Mouse (Mus musculus): ENCODE measurements around the gene Cluh. TPM values are rescaled to one million over a fixed set of nuclear protein-coding genes. Genes with fewer than 3 reads are reported as not detected.

Cluh gene
- polyA plus RNA-seq, 1 experiment: 43.2 TPM

GRCm38 (mm10) chr11:74675156-74675555 is 25.9 kb downstream of the Cluh start:
- peaks cover 55% of the 10 kb centered on the region for H3K36me3 ChIP-seq (ENCODE audit: control insufficient read depth, insufficient read depth, low read length)
- WGBS: 95% methylated on average over 4 of the region's 4 CpGs
- TF ChIP-seq CTCF (IDR thresholded peaks at IDR 0.05; ENCODE audit: borderline replicate concordance, control insufficient read depth, extremely low read depth, insufficient read depth, low read length, poor library complexity) (no peak), POLR2A (IDR thresholded peaks at IDR 0.05; ENCODE audit: control insufficient read depth, extremely low read depth, insufficient read depth, low read length, poor library complexity) (no peak)
- H3K27me3 ChIP-seq (ENCODE audit: control insufficient read depth, insufficient read depth, low read length): no peaks in the 10 kb centered on the region
- no peaks in the 10 kb centered on the region for H3K4me1 ChIP-seq (replicated peaks; ENCODE audit: control insufficient read depth, insufficient read depth, low read length)
- no peak for DNase-seq
- H3K27ac ChIP-seq (ENCODE audit: control insufficient read depth, insufficient read depth, low read length): no peak overlapping the region
- no peak overlapping the region for H3K4me3 ChIP-seq (ENCODE audit: control insufficient read depth, insufficient read depth, low read length)

DNA sequence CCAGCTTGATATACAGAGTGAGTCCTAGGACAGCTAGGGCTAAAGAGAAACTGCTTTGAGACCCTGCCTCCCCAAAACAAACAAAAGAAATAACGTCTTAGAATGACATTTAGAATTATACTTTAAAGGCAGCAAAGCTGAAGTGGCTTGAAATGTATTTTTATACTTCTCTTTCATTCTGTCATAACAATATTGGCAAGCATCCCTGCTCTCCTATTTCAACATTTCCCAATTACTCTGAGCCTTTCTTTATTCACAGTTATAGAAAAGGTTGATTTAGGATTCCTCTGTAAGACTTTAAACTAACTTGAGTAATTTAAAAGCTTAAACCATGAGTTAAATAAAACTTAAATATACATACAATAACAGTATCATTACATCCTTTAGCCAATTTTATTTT is 42.9 kb downstream of the Cluh start:
- TF ChIP-seq CTCF (IDR thresholded peaks at IDR 0.05; ENCODE audit: borderline replicate concordance, control insufficient read depth, extremely low read depth, insufficient read depth, low read length, poor library complexity): no peak
- no peak for TF ChIP-seq POLR2A (IDR thresholded peaks at IDR 0.05; ENCODE audit: control insufficient read depth, extremely low read depth, insufficient read depth, low read length, poor library complexity)

DNA sequence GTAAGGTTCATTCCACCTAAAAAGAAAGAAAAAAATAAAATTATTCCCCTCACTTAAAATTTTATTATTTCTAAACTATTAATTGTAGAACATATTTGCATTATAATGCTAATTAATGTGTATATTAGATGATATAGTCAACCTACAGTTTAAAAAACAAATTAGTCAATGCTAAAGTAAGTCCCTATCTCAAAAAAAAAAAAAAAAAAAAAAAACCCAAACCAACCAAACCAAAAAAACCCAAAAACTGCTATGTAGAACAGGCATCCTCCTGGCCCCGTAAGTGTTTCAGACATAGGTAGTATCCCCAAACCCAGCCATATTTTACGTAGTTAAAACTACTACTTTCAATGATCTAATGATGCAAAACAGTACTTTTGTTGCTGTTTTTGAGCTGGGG is 50.2 kb downstream of the Cluh start:
- Histone ChIP-seq H3K27ac (ENCODE audit: control insufficient read depth, insufficient read depth, low read length) (no peak overlapping the region), H3K4me1 (replicated peaks; ENCODE audit: control insufficient read depth, insufficient read depth, low read length) (no peaks in the 10 kb centered on the region), H3K27me3 (ENCODE audit: control insufficient read depth, insufficient read depth, low read length) (no peaks in the 10 kb centered on the region), H3K36me3 (ENCODE audit: control insufficient read depth, insufficient read depth, low read length) (peaks cover 25% of the 10 kb centered on the region), H3K4me3 (ENCODE audit: control insufficient read depth, insufficient read depth, low read length) (no peak overlapping the region)
- WGBS: 98% methylated on average over 2 of the region's 2 CpGs
- TF ChIP-seq POLR2A (IDR thresholded peaks at IDR 0.05; ENCODE audit: control insufficient read depth, extremely low read depth, insufficient read depth, low read length, poor library complexity) (no peak), CTCF (IDR thresholded peaks at IDR 0.05; ENCODE audit: borderline replicate concordance, control insufficient read depth, extremely low read depth, insufficient read depth, low read length, poor library complexity) (no peak)
- DNase-seq: no peak

More for the DNA sequence above, 42.9 kb downstream of the Cluh start:
- whole genome bisulfite sequencing: 86% methylated on average over 1 of the region's 1 CpGs
- H3K36me3 ChIP-seq (ENCODE audit: control insufficient read depth, insufficient read depth, low read length): peaks cover 30% of the 10 kb centered on the region
- DNase-seq: no peak
- no peak overlapping the region for H3K27ac ChIP-seq (ENCODE audit: control insufficient read depth, insufficient read depth, low read length)
- no peaks in the 10 kb centered on the region for H3K4me1 ChIP-seq (replicated peaks; ENCODE audit: control insufficient read depth, insufficient read depth, low read length)
- H3K4me3 ChIP-seq (ENCODE audit: control insufficient read depth, insufficient read depth, low read length): no peak overlapping the region
- no peaks in the 10 kb centered on the region for H3K27me3 ChIP-seq (ENCODE audit: control insufficient read depth, insufficient read depth, low read length)

GRCm38 (mm10) chr11:74704068-74704467 is 54.8 kb downstream of the Cluh start:
- whole genome bisulfite sequencing: 95% methylated on average over 2 of the region's 2 CpGs
- no peak overlapping the region for H3K27ac ChIP-seq (ENCODE audit: control insufficient read depth, insufficient read depth, low read length)
- H3K36me3 ChIP-seq (ENCODE audit: control insufficient read depth, insufficient read depth, low read length): peaks cover 3% of the 10 kb centered on the region
- H3K4me3 ChIP-seq (ENCODE audit: control insufficient read depth, insufficient read depth, low read length): no peak overlapping the region
- no peak for TF ChIP-seq CTCF (IDR thresholded peaks at IDR 0.05; ENCODE audit: borderline replicate concordance, control insufficient read depth, extremely low read depth, insufficient read depth, low read length, poor library complexity)
- no peak for TF ChIP-seq POLR2A (IDR thresholded peaks at IDR 0.05; ENCODE audit: control insufficient read depth, extremely low read depth, insufficient read depth, low read length, poor library complexity)
- no peak for DNase-seq
- no peaks in the 10 kb centered on the region for H3K4me1 ChIP-seq (replicated peaks; ENCODE audit: control insufficient read depth, insufficient read depth, low read length)
- H3K27me3 ChIP-seq (ENCODE audit: control insufficient read depth, insufficient read depth, low read length): no peaks in the 10 kb centered on the region

DNA sequence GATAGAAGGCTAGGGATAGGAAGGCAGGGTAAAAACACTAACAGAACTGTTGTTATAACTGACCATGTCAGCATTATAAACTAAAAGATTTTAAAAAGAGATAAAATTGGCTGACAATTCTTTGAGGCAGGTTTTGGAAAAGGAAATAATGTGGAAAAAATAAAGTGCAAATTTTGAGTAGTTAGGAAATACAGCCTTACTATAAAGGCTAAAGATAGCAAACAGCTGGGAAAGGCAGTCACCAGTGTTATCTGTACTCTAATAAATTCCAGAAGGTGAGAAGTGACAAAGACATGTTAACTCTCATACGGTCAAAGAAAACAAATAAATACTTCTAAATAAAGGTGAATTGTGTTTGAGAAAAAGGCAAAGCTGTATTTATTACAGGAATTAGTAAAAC is 59.5 kb downstream of the Cluh start:
- no peaks in the 10 kb centered on the region for H3K36me3 ChIP-seq (ENCODE audit: control insufficient read depth, insufficient read depth, low read length)
- TF ChIP-seq CTCF (IDR thresholded peaks at IDR 0.05; ENCODE audit: borderline replicate concordance, control insufficient read depth, extremely low read depth, insufficient read depth, low read length, poor library complexity) (no peak), POLR2A (IDR thresholded peaks at IDR 0.05; ENCODE audit: control insufficient read depth, extremely low read depth, insufficient read depth, low read length, poor library complexity) (no peak)
- DNase-seq: no peak
- 96% methylated on average over 1 of the region's 1 CpGs for WGBS
- no peaks in the 10 kb centered on the region for H3K27me3 ChIP-seq (ENCODE audit: control insufficient read depth, insufficient read depth, low read length)
- H3K4me3 ChIP-seq (ENCODE audit: control insufficient read depth, insufficient read depth, low read length): no peak overlapping the region
- no peak overlapping the region for H3K27ac ChIP-seq (ENCODE audit: control insufficient read depth, insufficient read depth, low read length)
- no peaks in the 10 kb centered on the region for H3K4me1 ChIP-seq (replicated peaks; ENCODE audit: control insufficient read depth, insufficient read depth, low read length)

DNA sequence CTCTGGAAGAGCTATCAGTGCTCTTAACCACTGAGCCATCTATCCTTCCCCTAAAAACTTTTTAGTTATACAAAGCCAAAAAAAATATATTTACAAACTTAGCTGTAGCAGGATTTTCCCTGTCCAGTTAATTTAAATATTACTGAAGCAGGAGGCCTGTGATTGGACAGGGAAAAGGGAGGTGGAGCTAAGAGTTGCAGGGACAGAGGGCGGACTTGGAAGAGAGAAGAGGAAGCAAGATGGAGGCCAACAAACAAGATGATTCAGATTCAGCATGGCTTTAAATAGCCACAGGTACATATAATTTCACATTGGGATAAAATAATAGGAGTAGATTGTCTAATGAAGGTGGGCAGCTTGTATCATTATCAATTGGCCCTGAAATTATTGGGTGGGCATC is 61.4 kb downstream of the Cluh start:
- Histone ChIP-seq H3K4me3 (ENCODE audit: control insufficient read depth, insufficient read depth, low read length) (no peak overlapping the region), H3K36me3 (ENCODE audit: control insufficient read depth, insufficient read depth, low read length) (no peaks in the 10 kb centered on the region), H3K4me1 (replicated peaks; ENCODE audit: control insufficient read depth, insufficient read depth, low read length) (no peaks in the 10 kb centered on the region), H3K27me3 (ENCODE audit: control insufficient read depth, insufficient read depth, low read length) (no peaks in the 10 kb centered on the region), H3K27ac (ENCODE audit: control insufficient read depth, insufficient read depth, low read length) (no peak overlapping the region)
- TF ChIP-seq CTCF (IDR thresholded peaks at IDR 0.05; ENCODE audit: borderline replicate concordance, control insufficient read depth, extremely low read depth, insufficient read depth, low read length, poor library complexity): no peak
- TF ChIP-seq POLR2A (IDR thresholded peaks at IDR 0.05; ENCODE audit: control insufficient read depth, extremely low read depth, insufficient read depth, low read length, poor library complexity): no peak
- WGBS: 97% methylated on average over 1 of the region's 1 CpGs
- no peak for DNase-seq

DNA sequence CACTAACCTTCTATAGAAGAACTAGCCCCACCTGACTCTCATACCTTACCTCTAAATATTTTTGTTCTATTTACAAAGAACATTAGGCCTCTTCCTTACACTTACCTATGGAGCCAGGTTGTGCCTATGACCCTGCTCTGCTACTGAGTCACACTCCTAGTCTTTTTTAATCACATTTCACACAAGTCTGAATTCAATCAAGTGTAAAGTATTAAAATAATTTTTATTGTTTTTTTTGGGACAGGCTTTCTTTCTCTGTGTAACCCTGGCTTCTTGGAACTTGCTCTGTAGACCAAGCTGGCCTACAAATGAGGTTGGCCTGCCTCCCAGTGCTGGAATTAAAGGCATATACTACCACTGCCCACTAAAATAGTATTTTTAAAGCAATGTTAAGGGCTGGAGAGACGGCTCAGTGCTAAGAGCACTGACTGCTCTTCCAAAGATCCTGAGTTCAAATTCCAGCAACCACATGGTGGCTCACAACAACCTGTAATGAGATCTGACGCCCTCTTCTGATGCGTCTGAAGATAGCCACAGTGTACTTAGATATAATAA is 66.8 kb downstream of the Cluh start:
- Histone ChIP-seq H3K27me3 (ENCODE audit: control insufficient read depth, insufficient read depth, low read length) (no peaks in the 10 kb centered on the region), H3K4me1 (replicated peaks; ENCODE audit: control insufficient read depth, insufficient read depth, low read length) (no peaks in the 10 kb centered on the region), H3K4me3 (ENCODE audit: control insufficient read depth, insufficient read depth, low read length) (no peak overlapping the region), H3K36me3 (ENCODE audit: control insufficient read depth, insufficient read depth, low read length) (no peaks in the 10 kb centered on the region), H3K27ac (ENCODE audit: control insufficient read depth, insufficient read depth, low read length) (no peak overlapping the region)
- TF ChIP-seq POLR2A (IDR thresholded peaks at IDR 0.05; ENCODE audit: control insufficient read depth, extremely low read depth, insufficient read depth, low read length, poor library complexity) (no peak), CTCF (IDR thresholded peaks at IDR 0.05; ENCODE audit: borderline replicate concordance, control insufficient read depth, extremely low read depth, insufficient read depth, low read length, poor library complexity) (no peak)
- WGBS: 92% methylated on average over 3 of the region's 3 CpGs
- DNase-seq: no peak

Other genes starting within 250 kb of the Cluh start
- 6.0 and 7.0 TPM in 2 replicates for gene Rap1gap2, start 38.6 kb upstream of the Cluh start, polyA plus RNA-seq (2012; rRNA removed)
- 0.19 and 0.22 TPM in 2 replicates for gene Ccdc92b, start 29.9 kb upstream of the Cluh start, polyA plus RNA-seq (2012; rRNA removed)
- gene Pafah1b1, start 75.2 kb downstream of the Cluh start, polyA plus RNA-seq (2012; rRNA removed): 24.4 and 27.2 TPM in 2 replicates
- 3.2 and 5.3 TPM in 2 replicates for gene Mettl16, start 121.3 kb downstream of the Cluh start, polyA plus RNA-seq (2012; rRNA removed)
- 39.9 and 48.4 TPM in 2 replicates for gene Mnt, start 181.4 kb downstream of the Cluh start, polyA plus RNA-seq (2012; rRNA removed)
- gene Sgsm2, start 247.6 kb downstream of the Cluh start, polyA plus RNA-seq (2012; rRNA removed): 13.5 and 14.5 TPM in 2 replicates
- gene Tsr1, start 248.6 kb downstream of the Cluh start, polyA plus RNA-seq (2012; rRNA removed): 15.4 and 17.9 TPM in 2 replicates

Measured in thymus, adult 2 months (tissue).